Mouse (Mus musculus) brain, embryonic 14.5 days (tissue): ENCODE measurements around the gene Acss3.

Experiments
- CTCF ChIP-seq: fragments of 200-500 bp; IDR thresholded peaks from 2 replicates; pipeline ENCODE4 v1.5.1; 2012; ENCODE audit warnings: inconsistent platforms, mild to moderate bottlenecking, moderate library complexity, borderline replicate concordance; ENCODE audit not compliant: insufficient read depth, insufficient read length; ENCODE audit errors: extremely low read depth
- POLR2A ChIP-seq: fragments of 200-500 bp; IDR thresholded peaks from 2 replicates; pipeline ENCODE4 v1.6.1; 2012; ENCODE audit warnings: mild to moderate bottlenecking, inconsistent platforms, borderline replicate concordance; ENCODE audit not compliant: poor library complexity, insufficient read depth, insufficient read length, severe bottlenecking; ENCODE audit errors: extremely low read depth

DNA sequence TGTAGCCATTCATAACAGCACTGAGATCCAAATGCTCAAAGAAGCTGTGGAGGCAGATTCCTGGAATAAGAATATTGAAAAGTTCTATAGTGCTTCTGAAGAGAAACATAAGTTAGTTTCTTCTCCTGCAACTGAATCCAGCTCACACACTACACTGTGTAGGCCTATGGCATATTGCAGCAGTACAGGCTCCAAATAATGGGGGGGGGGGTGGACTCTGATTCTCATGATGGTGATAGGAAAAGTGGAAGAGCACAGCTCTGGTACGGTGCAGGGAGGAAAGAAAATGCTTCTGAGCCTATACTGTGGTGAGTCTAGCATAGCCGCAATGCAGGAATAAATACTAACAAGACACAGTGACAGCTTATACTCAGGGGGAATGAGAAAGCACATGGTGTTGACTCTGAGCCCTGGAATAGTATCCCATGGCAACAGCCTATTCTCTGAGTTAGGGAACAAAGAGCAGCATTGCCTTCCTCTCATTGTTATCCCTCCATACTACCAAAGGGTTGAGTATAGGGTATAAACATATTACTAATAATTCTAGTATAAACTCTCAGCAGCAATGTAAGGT, 125.3 kb downstream of the Acss3 start:
- no peak for TF ChIP-seq CTCF
- no peak for TF ChIP-seq POLR2A
